Mouse (Mus musculus) E14TG2a.4 (cell line): ENCODE measurements around the gene Magohb.

ENCODE experiments used
- CTCF ChIP-seq: conservative IDR thresholded peaks from 2 replicates; pipeline ENCODE4 v1.5.1; 2014; ENCODE audit warnings: low read length
- NANOG ChIP-seq: IDR thresholded peaks from 2 replicates; pipeline ENCODE4 v1.6.1; 2014; ENCODE audit warnings: borderline replicate concordance, low read length, mixed read lengths
- POU5F1 ChIP-seq: IDR thresholded peaks from 2 replicates; pipeline ENCODE4 v1.6.1; 2014; ENCODE audit warnings: low read length, borderline replicate concordance

- TF ChIP-seq CTCF (no peak), NANOG (no peak), POU5F1 (no peak)
Measured at GRCm38 (mm10) chr6:131272311-131272710, 20.7 kb downstream of the Magohb start.
